Mouse (Mus musculus): ENCODE data around the gene Diras1. TPM values are rescaled to one million over a fixed set of nuclear protein-coding genes. Genes with fewer than 3 reads are reported as not detected.

The Diras1 gene
- polyA plus RNA-seq, 1 experiment from 2014 or later = 4.7 TPM

GRCm38 (mm10) chr10:80984223-80984622 is 41.2 kb downstream of the Diras1 start:
- no peak overlapping the region for H3K9ac ChIP-seq (ENCODE audit: low read length)
- H3K4me3 ChIP-seq (ENCODE audit: low read depth, low read length) = no peak overlapping the region
- no peak for ATAC-seq (ENCODE audit: insufficient read depth, low FRiP score, low TSS enrichment)
- 0 out of 2 replicates have a peak, but pooled peaks cover 3% of the 10 kb centered on the region for H3K4me1 ChIP-seq (ENCODE audit: control insufficient read depth, insufficient read depth, low read length)
- H3K9me3 ChIP-seq (ENCODE audit: control insufficient read depth, low read length) = no peaks in the 10 kb centered on the region
- peaks cover 24% of the 10 kb centered on the region for H3K27me3 ChIP-seq (ENCODE audit: control insufficient read depth, insufficient read depth, low read length)
- 88% methylated on average over 12 of the region's 12 CpGs for WGBS
- H3K36me3 ChIP-seq (ENCODE audit: control insufficient read depth, insufficient read depth, low read length) = no peaks in the 10 kb centered on the region
- no peak for DNase-seq (ENCODE audit: low spot score)
- H3K27ac ChIP-seq (ENCODE audit: low read depth, low read length) = no peak overlapping the region
- H3K4me2 ChIP-seq (ENCODE audit: low read depth) = no peak overlapping the region

GRCm38 (mm10) chr10:80982381-80982780 is 43.1 kb downstream of the Diras1 start:
- Histone ChIP-seq H3K36me3 (ENCODE audit: control insufficient read depth, insufficient read depth, low read length) (no peaks in the 10 kb centered on the region), H3K27ac (ENCODE audit: low read depth, low read length) (no peak overlapping the region)
- no peak for ATAC-seq (ENCODE audit: insufficient read depth, low FRiP score, low TSS enrichment)

GRCm38 (mm10) chr10:80981564-80982112 is 43.8 kb downstream of the Diras1 start:
- 66% methylated on average over 7 of the region's 7 CpGs for WGBS
- Histone ChIP-seq H3K27me3 (ENCODE audit: control insufficient read depth, insufficient read depth, low read length) (peaks cover 20% of the 10 kb centered on the region), H3K27ac (ENCODE audit: low read depth, low read length) (no peak overlapping the region), H3K36me3 (ENCODE audit: control insufficient read depth, insufficient read depth, low read length) (no peaks in the 10 kb centered on the region), H3K4me2 (ENCODE audit: low read depth) (no peak overlapping the region), H3K9ac (ENCODE audit: low read length) (no peak overlapping the region), H3K4me1 (ENCODE audit: control insufficient read depth, insufficient read depth, low read length) (0 out of 2 replicates have a peak, but pooled peaks cover 3% of the 10 kb centered on the region), H3K9me3 (ENCODE audit: control insufficient read depth, low read length) (no peaks in the 10 kb centered on the region), H3K4me3 (ENCODE audit: low read depth, low read length) (no peak overlapping the region)
- DNase-seq (ENCODE audit: low spot score) (no peak), ATAC-seq (ENCODE audit: insufficient read depth, low FRiP score, low TSS enrichment) (no peak)

More at GRCm38 (mm10) chr10:80982381-80982780, 43.1 kb downstream of the Diras1 start:
- Histone ChIP-seq H3K4me3 (ENCODE audit: low read depth, low read length) (no peak overlapping the region), H3K4me1 (ENCODE audit: control insufficient read depth, insufficient read depth, low read length) (0 out of 2 replicates have a peak, but pooled peaks cover 3% of the 10 kb centered on the region), H3K27me3 (ENCODE audit: control insufficient read depth, insufficient read depth, low read length) (peaks cover 24% of the 10 kb centered on the region), H3K9ac (ENCODE audit: low read length) (no peak overlapping the region), H3K9me3 (ENCODE audit: control insufficient read depth, low read length) (no peaks in the 10 kb centered on the region), H3K4me2 (ENCODE audit: low read depth) (no peak overlapping the region)
- DNase-seq (ENCODE audit: low spot score) = no peak
- 41% methylated on average over 4 of the region's 4 CpGs for WGBS

GRCm38 (mm10) chr10:80975478-80975877 is 50.0 kb downstream of the Diras1 start:
- Histone ChIP-seq H3K36me3 (ENCODE audit: control insufficient read depth, insufficient read depth, low read length) (no peaks in the 10 kb centered on the region), H3K4me2 (ENCODE audit: low read depth) (no peak overlapping the region), H3K9ac (ENCODE audit: low read length) (no peak overlapping the region), H3K27ac (ENCODE audit: low read depth, low read length) (no peak overlapping the region), H3K4me1 (ENCODE audit: control insufficient read depth, insufficient read depth, low read length) (no peaks in the 10 kb centered on the region), H3K9me3 (ENCODE audit: control insufficient read depth, low read length) (no peaks in the 10 kb centered on the region), H3K4me3 (ENCODE audit: low read depth, low read length) (no peak overlapping the region), H3K27me3 (ENCODE audit: control insufficient read depth, insufficient read depth, low read length) (no peaks in the 10 kb centered on the region)
- 89% methylated on average over 11 of the region's 11 CpGs for WGBS
- ATAC-seq (ENCODE audit: insufficient read depth, low FRiP score, low TSS enrichment) (no peak), DNase-seq (ENCODE audit: low spot score) (no peak)

- Histone ChIP-seq H3K36me3 (ENCODE audit: control insufficient read depth, insufficient read depth, low read length) (no peaks in the 10 kb centered on the region), H3K4me3 (ENCODE audit: low read depth, low read length) (no peak overlapping the region), H3K9me3 (ENCODE audit: control insufficient read depth, low read length) (no peaks in the 10 kb centered on the region), H3K9ac (ENCODE audit: low read length) (no peak overlapping the region), H3K27me3 (ENCODE audit: control insufficient read depth, insufficient read depth, low read length) (no peaks in the 10 kb centered on the region), H3K4me1 (ENCODE audit: control insufficient read depth, insufficient read depth, low read length) (no peaks in the 10 kb centered on the region), H3K4me2 (ENCODE audit: low read depth) (no peak overlapping the region), H3K27ac (ENCODE audit: low read depth, low read length) (no peak overlapping the region)
- 64% methylated on average over 1 of the region's 1 CpGs for WGBS
- ATAC-seq (ENCODE audit: insufficient read depth, low FRiP score, low TSS enrichment) = no peak
- no peak for DNase-seq (ENCODE audit: low spot score)
Measured at GRCm38 (mm10) chr10:80973722-80974121, 51.7 kb downstream of the Diras1 start.

GRCm38 (mm10) chr10:80972071-80972987 is 53.1 kb downstream of the Diras1 start:
- H3K9ac ChIP-seq (ENCODE audit: low read length) = no peak overlapping the region
- H3K4me3 ChIP-seq (ENCODE audit: low read depth, low read length) = no peak overlapping the region
- DNase-seq (ENCODE audit: low spot score) (no peak), ATAC-seq (ENCODE audit: insufficient read depth, low FRiP score, low TSS enrichment) (no peak)
- H3K4me1 ChIP-seq (ENCODE audit: control insufficient read depth, insufficient read depth, low read length) = no peaks in the 10 kb centered on the region
- H3K9me3 ChIP-seq (ENCODE audit: control insufficient read depth, low read length) = no peaks in the 10 kb centered on the region
- H3K4me2 ChIP-seq (ENCODE audit: low read depth) = no peak overlapping the region
- no peak overlapping the region for H3K27ac ChIP-seq (ENCODE audit: low read depth, low read length)
- no peaks in the 10 kb centered on the region for H3K27me3 ChIP-seq (ENCODE audit: control insufficient read depth, insufficient read depth, low read length)
- H3K36me3 ChIP-seq (ENCODE audit: control insufficient read depth, insufficient read depth, low read length) = no peaks in the 10 kb centered on the region
- WGBS = 53% methylated on average over 11 of the region's 11 CpGs

GRCm38 (mm10) chr10:80971533-80971932 is 53.9 kb downstream of the Diras1 start:
- Histone ChIP-seq H3K4me3 (ENCODE audit: low read depth, low read length) (no peak overlapping the region), H3K9me3 (ENCODE audit: control insufficient read depth, low read length) (no peaks in the 10 kb centered on the region), H3K9ac (ENCODE audit: low read length) (no peak overlapping the region), H3K4me1 (ENCODE audit: control insufficient read depth, insufficient read depth, low read length) (no peaks in the 10 kb centered on the region), H3K4me2 (ENCODE audit: low read depth) (no peak overlapping the region), H3K27me3 (ENCODE audit: control insufficient read depth, insufficient read depth, low read length) (no peaks in the 10 kb centered on the region), H3K36me3 (ENCODE audit: control insufficient read depth, insufficient read depth, low read length) (no peaks in the 10 kb centered on the region), H3K27ac (ENCODE audit: low read depth, low read length) (no peak overlapping the region)
- ATAC-seq (ENCODE audit: insufficient read depth, low FRiP score, low TSS enrichment) = no peak
- DNase-seq (ENCODE audit: low spot score) = no peak
- 78% methylated on average over 15 of the region's 15 CpGs for WGBS

- H3K4me2 ChIP-seq (ENCODE audit: low read depth) = no peak overlapping the region
- 86% methylated on average over 8 of the region's 8 CpGs for WGBS
- no peak overlapping the region for H3K27ac ChIP-seq (ENCODE audit: low read depth, low read length)
- H3K4me1 ChIP-seq (ENCODE audit: control insufficient read depth, insufficient read depth, low read length) = no peaks in the 10 kb centered on the region
- ATAC-seq (ENCODE audit: insufficient read depth, low FRiP score, low TSS enrichment) (no peak), DNase-seq (ENCODE audit: low spot score) (no peak)
- no peaks in the 10 kb centered on the region for H3K9me3 ChIP-seq (ENCODE audit: control insufficient read depth, low read length)
- H3K27me3 ChIP-seq (ENCODE audit: control insufficient read depth, insufficient read depth, low read length) = no peaks in the 10 kb centered on the region
- no peak overlapping the region for H3K9ac ChIP-seq (ENCODE audit: low read length)
- no peaks in the 10 kb centered on the region for H3K36me3 ChIP-seq (ENCODE audit: control insufficient read depth, insufficient read depth, low read length)
- no peak overlapping the region for H3K4me3 ChIP-seq (ENCODE audit: low read depth, low read length)
Measured at GRCm38 (mm10) chr10:80970159-80970558, 55.3 kb downstream of the Diras1 start.
